Mouse (Mus musculus) spleen, adult 12 weeks (tissue): Measurements from ENCODE around the gene Rpe65.

Experiments used
- DNase-seq: peaks from one replicate; pipeline ENCODE4 v3.0.0; 2022; ENCODE audit warnings: low spot score

Gene Rpe65

DNA sequence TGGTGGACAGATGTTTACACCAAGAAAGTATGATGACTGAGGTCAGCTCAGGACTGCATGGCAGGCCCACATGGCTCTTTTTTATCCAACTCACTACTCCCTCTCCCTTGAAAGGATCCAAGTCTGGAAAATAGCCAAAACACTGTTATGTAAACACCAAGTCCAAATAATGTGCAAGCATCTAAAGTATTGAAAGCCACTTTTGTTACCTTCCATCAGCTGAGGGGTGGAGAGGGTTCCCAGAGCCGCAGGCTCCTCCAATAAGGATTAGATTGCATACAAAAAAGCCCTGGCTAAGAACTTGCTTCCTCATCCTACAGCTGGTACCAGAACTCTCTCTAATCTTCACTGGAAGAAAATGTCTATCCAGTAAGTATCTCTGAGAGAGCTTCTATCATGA, at the start of gene Rpe65:
Gene Rpe65, plus strand, starts transcription at position 301 of the 400 bp plus-strand sequence.
- DNase-seq, result no peak

DNA sequence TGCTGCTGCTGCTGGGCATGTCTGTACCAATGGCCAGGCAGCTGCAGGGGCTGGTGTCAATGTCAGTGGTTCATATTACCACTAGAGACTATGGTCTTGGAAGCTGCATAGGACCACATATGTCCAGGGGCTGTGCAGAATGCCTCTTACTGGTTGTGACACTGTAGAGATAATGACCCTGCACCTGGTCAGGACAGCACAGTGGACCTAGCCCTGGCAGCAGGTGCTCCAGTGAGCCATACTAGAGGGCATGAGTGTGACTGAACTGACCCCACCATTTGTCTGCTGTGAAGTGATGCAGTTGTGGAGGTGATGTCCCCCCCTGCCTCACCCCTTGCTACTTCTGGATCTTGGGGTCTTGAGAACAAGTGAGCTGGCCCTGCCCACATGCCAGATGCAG, 48.8 kb upstream of the Rpe65 start:
- no peak for DNase-seq

DNA sequence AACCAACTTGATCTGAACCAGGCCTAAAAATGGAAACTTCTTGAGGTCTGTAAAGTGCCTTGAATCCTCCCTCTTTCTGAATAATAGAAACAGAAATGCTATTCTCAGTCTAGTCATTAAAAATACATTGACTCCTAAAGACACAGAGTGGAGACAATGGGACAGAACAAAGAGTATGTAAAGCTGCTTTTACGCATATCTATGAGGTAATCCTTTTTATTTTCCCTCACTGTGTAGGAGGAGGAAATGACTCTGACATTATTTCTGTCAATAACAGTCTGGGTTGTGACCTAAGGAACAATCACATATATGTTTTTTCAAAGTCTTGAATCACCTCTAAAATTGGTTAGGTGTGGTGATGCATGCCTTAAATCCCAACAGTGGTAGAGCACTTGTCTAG, 16.0 kb downstream of the Rpe65 start:
- DNase-seq, result no peak

DNA sequence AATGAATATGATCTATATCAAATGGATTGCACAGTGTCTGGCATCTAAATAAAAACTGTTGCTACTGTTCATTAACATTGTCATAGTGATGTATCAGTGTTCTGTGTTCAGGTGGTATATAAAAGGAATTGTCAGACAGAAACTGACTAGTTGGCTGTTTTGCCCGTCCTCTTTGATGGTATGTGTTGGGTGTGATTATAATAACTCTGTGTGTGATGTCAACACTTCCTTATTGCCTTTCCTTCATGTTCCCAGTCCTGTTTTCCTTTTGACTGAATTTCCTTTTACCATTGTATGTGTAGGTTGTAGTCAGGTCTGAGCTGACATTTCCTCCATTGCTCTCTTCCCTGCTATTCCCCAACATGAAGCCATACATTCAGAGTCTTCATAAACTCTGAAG, 22.1 kb downstream of the Rpe65 start:
- DNase-seq, result no peak

DNA sequence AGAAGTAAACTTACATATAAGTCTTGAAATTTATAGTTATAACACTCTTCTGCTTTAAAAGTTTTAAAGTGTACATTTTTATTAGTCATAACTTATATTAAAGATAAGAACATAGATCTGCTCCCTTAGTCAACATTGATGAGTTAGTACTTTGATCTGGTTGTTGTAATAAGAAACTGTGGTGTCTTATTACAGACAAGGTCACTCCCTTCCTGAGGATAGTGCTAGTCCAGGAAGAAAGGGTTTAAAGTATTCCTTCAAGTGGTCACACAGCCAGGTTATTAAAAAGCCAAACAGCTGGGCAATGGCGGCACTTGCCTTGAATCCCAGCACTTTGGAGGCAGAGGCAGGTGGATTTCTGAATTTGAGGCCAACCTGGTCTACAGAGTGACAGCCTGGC, 25.0 kb downstream of the Rpe65 start:
- DNase-seq, result no peak

DNA sequence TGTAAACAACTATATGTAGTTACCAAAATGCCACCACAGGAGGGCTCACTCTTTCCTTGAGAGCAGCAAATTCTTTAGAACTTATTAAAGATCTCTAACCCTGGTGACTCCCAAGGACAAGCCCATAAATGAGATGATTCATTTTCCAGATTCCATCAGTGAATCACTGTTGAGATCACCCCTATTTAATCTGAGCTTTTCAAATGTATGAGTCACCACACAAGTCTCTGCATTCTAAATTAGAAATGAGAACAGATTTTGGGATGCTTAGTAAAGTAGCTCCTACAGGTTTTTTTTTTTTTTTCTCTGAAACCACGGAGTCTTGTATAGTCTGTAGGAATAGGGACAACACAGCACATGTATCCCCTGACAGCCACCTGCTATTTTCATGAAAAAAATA, 61.8 kb downstream of the Rpe65 start:
- DNase-seq, result no peak

DNA sequence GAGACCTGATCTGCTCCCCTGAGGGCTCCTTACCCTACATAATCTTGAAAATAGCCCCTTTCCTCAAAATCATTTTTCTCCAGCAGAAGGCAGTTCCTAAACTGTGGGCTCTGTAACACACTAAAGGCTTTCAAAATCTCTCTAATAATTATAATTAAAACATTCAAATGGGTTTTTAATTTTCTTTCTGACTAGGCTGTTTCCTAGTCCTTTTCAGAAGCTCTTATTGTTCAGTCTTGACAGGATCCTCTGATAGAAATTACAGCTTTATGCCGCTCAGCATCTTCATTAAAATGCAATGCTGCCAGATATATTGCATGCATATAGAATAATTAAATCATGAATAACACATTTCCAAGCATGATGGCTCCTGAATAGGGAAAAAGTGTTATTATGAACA, 64.4 kb downstream of the Rpe65 start:
- DNase-seq, result no peak
